Mouse (Mus musculus) kidney, embryonic 16.5 days (tissue): ENCODE measurements around the gene Cmtr1. TPM values are rescaled to one million over a fixed set of nuclear protein-coding genes. Genes with fewer than 3 reads are reported as not detected.

ENCODE experiments used
- ATAC-seq: fragments of 200-750 bp; cut with Nextera tagmentation; 2 replicates; pipeline ENCODE4 v1.8.0; 2017; ENCODE audit warnings: moderate TSS enrichment; ENCODE audit not compliant: low FRiP score, low TSS enrichment
- H3K27ac ChIP-seq: fragments of 300-500 bp; sonication (generic); 2 replicates; pipeline ENCODE4 v1.5.1; 2014; ENCODE audit warnings: low read length
- H3K27me3 ChIP-seq: fragments of 300-500 bp; sonication (generic); 2 replicates; pipeline ENCODE4 v1.6.1; 2014; ENCODE audit warnings: low read length, control low read depth, mixed read lengths; ENCODE audit not compliant: insufficient read depth
- H3K36me3 ChIP-seq: fragments of 300-500 bp; sonication (generic); 2 replicates; pipeline ENCODE4 v1.6.1; 2014; ENCODE audit warnings: low read length, control low read depth, mixed read lengths; ENCODE audit not compliant: insufficient read depth
- H3K4me1 ChIP-seq: fragments of 300-500 bp; sonication (generic); 2 replicates; pipeline ENCODE4 v1.6.1; 2014; ENCODE audit warnings: low read length, control low read depth, mixed read lengths; ENCODE audit not compliant: insufficient read depth
- H3K4me2 ChIP-seq: fragments of 300-500 bp; sonication (generic); replicated peaks from 2 replicates; pipeline ENCODE4 v1.6.1; 2014; ENCODE audit warnings: low read depth, low read length
- H3K4me3 ChIP-seq: fragments of 300-500 bp; sonication (generic); 2 replicates; pipeline ENCODE4 v1.5.1; 2014; ENCODE audit warnings: mild to moderate bottlenecking, low read length
- H3K9ac ChIP-seq: fragments of 300-500 bp; sonication (generic); replicated peaks from 2 replicates; pipeline ENCODE4 v1.6.1; 2014; ENCODE audit warnings: low read length
- H3K9me3 ChIP-seq: fragments of 300-500 bp; sonication (generic); 2 replicates; pipeline ENCODE4 v1.6.1; 2016; ENCODE audit warnings: low read length, control low read depth
- WGBS: fragments of 180-500 bp; shearing (Covaris S2); extraction: QIAGEN DNeasy Blood & Tissue Kit; methylation state at CpG from one replicate; pipeline ENCODE4 v1.1.7; 2014; 5-methylcytosine and 5-hydroxymethylcytosine counted together
- polyA plus RNA-seq: library from polyadenylated mRNA; unstranded; fragments of >200 nt; fragmentation: Nextera tagmentation; extraction: Ambion mirVana; gene quantifications from 2 replicates; pipeline ENCODE4 v1.2.1, GENCODE M21; 2015

Cmtr1 gene
- polyA plus RNA-seq, 1 experiment from 2014 or later, result 116 TPM

- no peak overlapping the region for H3K9ac ChIP-seq
- WGBS, result 89% methylated on average over 6 of the region's 6 CpGs
Measured at GRCm38 (mm10) chr17:29662145-29662544, 1.8 kb downstream of the Cmtr1 start.

GRCm38 (mm10) chr17:29668051-29668986 is 7.9 kb downstream of the Cmtr1 start:
- Histone ChIP-seq H3K27me3 (no peaks in the 10 kb centered on the region), H3K27ac (no peak overlapping the region), H3K4me3 (no peak overlapping the region), H3K4me1 (no peaks in the 10 kb centered on the region), H3K9ac (no peak overlapping the region), H3K4me2 (no peak overlapping the region), H3K36me3 (peaks cover 24% of the 10 kb centered on the region), H3K9me3 (no peaks in the 10 kb centered on the region)
- 86% methylated on average over 10 of the region's 10 CpGs for WGBS
- no peak; the same call in 1 of the 2 replicates for ATAC-seq

More at GRCm38 (mm10) chr17:29662145-29662544, 1.8 kb downstream of the Cmtr1 start:
- Histone ChIP-seq H3K4me1 (peaks cover 10% of the 10 kb centered on the region; the same call in 1 of the 2 replicates), H3K36me3 (peaks cover 12% of the 10 kb centered on the region; the same call in 1 of the 2 replicates), H3K4me2 (no peak overlapping the region), H3K9me3 (no peaks in the 10 kb centered on the region), H3K27ac (no peak overlapping the region), H3K4me3 (no peak overlapping the region), H3K27me3 (no peaks in the 10 kb centered on the region)
- ATAC-seq, result no peak

- H3K27me3 ChIP-seq, result no peaks in the 10 kb centered on the region
- peaks cover 28% of the 10 kb centered on the region for H3K36me3 ChIP-seq
- no peak overlapping the region for H3K4me2 ChIP-seq
- H3K4me3 ChIP-seq, result no peak overlapping the region
- 95% methylated on average over 4 of the region's 4 CpGs for WGBS
- no peak for ATAC-seq
- H3K9ac ChIP-seq, result no peak overlapping the region
- no peak overlapping the region for H3K27ac ChIP-seq
- no peaks in the 10 kb centered on the region for H3K9me3 ChIP-seq
- H3K4me1 ChIP-seq, result no peaks in the 10 kb centered on the region
Measured at GRCm38 (mm10) chr17:29669030-29669429, 8.6 kb downstream of the Cmtr1 start.

GRCm38 (mm10) chr17:29669936-29670335 is 9.5 kb downstream of the Cmtr1 start:
- Histone ChIP-seq H3K27me3 (no peaks in the 10 kb centered on the region), H3K36me3 (peaks cover 30% of the 10 kb centered on the region)
- no peak for ATAC-seq

GRCm38 (mm10) chr17:29671021-29671420 is 10.6 kb downstream of the Cmtr1 start:
- no peaks in the 10 kb centered on the region for H3K4me1 ChIP-seq
- H3K36me3 ChIP-seq, result peaks cover 34% of the 10 kb centered on the region
- H3K9me3 ChIP-seq, result no peaks in the 10 kb centered on the region
- H3K9ac ChIP-seq, result no peak overlapping the region
- H3K4me2 ChIP-seq, result no peak overlapping the region
- H3K4me3 ChIP-seq, result no peak overlapping the region
- H3K27me3 ChIP-seq, result no peaks in the 10 kb centered on the region
- 77% methylated on average over 2 of the region's 2 CpGs for WGBS
- H3K27ac ChIP-seq, result no peak overlapping the region
- no peak for ATAC-seq

More at GRCm38 (mm10) chr17:29669936-29670335, 9.5 kb downstream of the Cmtr1 start:
- Histone ChIP-seq H3K9me3 (no peaks in the 10 kb centered on the region), H3K9ac (no peak overlapping the region), H3K4me1 (no peaks in the 10 kb centered on the region), H3K4me3 (no peak overlapping the region), H3K27ac (no peak overlapping the region), H3K4me2 (no peak overlapping the region)

- no peak overlapping the region for H3K4me2 ChIP-seq
- no peak for ATAC-seq
- WGBS, result 88% methylated on average over 4 of the region's 4 CpGs
- H3K4me3 ChIP-seq, result no peak overlapping the region
- H3K4me1 ChIP-seq, result no peaks in the 10 kb centered on the region
- no peak overlapping the region for H3K27ac ChIP-seq
- no peaks in the 10 kb centered on the region for H3K9me3 ChIP-seq
- no peak overlapping the region for H3K9ac ChIP-seq
- H3K27me3 ChIP-seq, result no peaks in the 10 kb centered on the region
- peaks cover 37% of the 10 kb centered on the region for H3K36me3 ChIP-seq
Measured at GRCm38 (mm10) chr17:29673325-29673724, 12.9 kb downstream of the Cmtr1 start.

- no peaks in the 10 kb centered on the region for H3K27me3 ChIP-seq
- 0 out of 2 replicates have a peak, but pooled peaks cover 5% of the 10 kb centered on the region for H3K4me1 ChIP-seq
- 84% methylated on average over 8 of the region's 8 CpGs for WGBS
- no peaks in the 10 kb centered on the region for H3K9me3 ChIP-seq
- no peak overlapping the region for H3K4me2 ChIP-seq
- ATAC-seq, result no peak
- no peak overlapping the region for H3K4me3 ChIP-seq
- no peak overlapping the region for H3K27ac ChIP-seq
- H3K9ac ChIP-seq, result no peak overlapping the region
- H3K36me3 ChIP-seq, result peaks cover 55% of the 10 kb centered on the region
Measured at GRCm38 (mm10) chr17:29678526-29678925, 18.1 kb downstream of the Cmtr1 start.

- Histone ChIP-seq H3K36me3 (peaks cover 49% of the 10 kb centered on the region), H3K4me1 (0 out of 2 replicates have a peak, but pooled peaks cover 5% of the 10 kb centered on the region), H3K4me2 (no peak overlapping the region), H3K4me3 (no peak overlapping the region), H3K27me3 (no peaks in the 10 kb centered on the region), H3K9ac (no peak overlapping the region), H3K27ac (no peak overlapping the region), H3K9me3 (no peaks in the 10 kb centered on the region)
- no peak for ATAC-seq
- 89% methylated on average over 6 of the region's 6 CpGs for WGBS
Measured at GRCm38 (mm10) chr17:29679038-29679767, 18.8 kb downstream of the Cmtr1 start.

- Histone ChIP-seq H3K9me3 (no peaks in the 10 kb centered on the region), H3K4me3 (no peak overlapping the region), H3K27me3 (no peaks in the 10 kb centered on the region), H3K27ac (peak overlapping the region; percentile 52; the same call in 1 of the 2 replicates), H3K4me1 (0 out of 2 replicates have a peak, but pooled peaks cover 5% of the 10 kb centered on the region), H3K36me3 (peaks cover 55% of the 10 kb centered on the region), H3K4me2 (no peak overlapping the region), H3K9ac (no peak overlapping the region)
- peak; percentile 89 for ATAC-seq
- WGBS, result 73% methylated on average over 2 of the region's 2 CpGs
Measured at GRCm38 (mm10) chr17:29680174-29680573, 19.8 kb downstream of the Cmtr1 start.
